25 mouse cellular contexts compared by ENCODE assay signal in genomic region chr5:93270721-93271120, GRCm38 (mm10). TPM values are rescaled to one million over a fixed set of nuclear protein-coding genes. Genes with fewer than 3 reads are reported as not detected.
DNase-seq lines count a peak whose midpoint lies in the region; ATAC-seq and TF ChIP-seq lines count a peak whose summit lies in the region.
"Had no signal": no experiment of that assay in that cellular context is flagged by ENCODE, and none has a peak within 500 bp of the region (broad histone marks: within the 10 kb centered on the region; RNA-seq: fewer than 3 reads in every experiment).

No protein-coding gene starts in this region.

- no peak overlapping the region for H3K27ac ChIP-seq in heart, embryonic 10.5 days
- H3K27ac ChIP-seq in heart, embryonic 12.5 days (ENCODE audit: poor library complexity, severe bottlenecking), result no peak overlapping the region
- no peak overlapping the region for H3K27ac ChIP-seq in small intestine, adult 2 months (ENCODE audit: insufficient read depth, low read depth, low read length)
- H3K27ac ChIP-seq: embryonic facial prominence, embryonic 12.5 days; gastrocnemius, adult 2 months; hindbrain, embryonic 10.5 days; hindbrain, embryonic 14.5 days; hindbrain, postnatal 0 days; intestine, embryonic 15.5 days had no signal

- TF ChIP-seq POLR2A in small intestine, adult 2 months (IDR thresholded peaks at IDR 0.05; ENCODE audit: low read depth, low read length), result no peak

- peak; percentile 61 for DNase-seq in heart, embryonic 10.5 days (ENCODE audit: low spot score)
- DNase-seq in CD4-positive helper T cell, adult 2 months (ENCODE audit: low read depth, low spot score), result peak; percentile 17
- peak; percentile 5 for DNase-seq in ZHBTc4 (ENCODE audit: low read depth, low spot score)
- DNase-seq in cerebellum, adult 18-20 months, result no peak
- DNase-seq: adrenal gland, adult 8-10 months; adrenal gland, postnatal 25 days; cerebellum, adult 2 months; cerebellum, adult 9-11 months; forebrain, postnatal 0 days; gastrocnemius, adult 2 months; gastrocnemius, postnatal 14 days; heart, adult 18-20 months; kidney, adult 11 months; kidney, adult 8-10 months had no signal

- H3K4me2 ChIP-seq in heart, embryonic 12.5 days, result no peak overlapping the region
- H3K4me2 ChIP-seq: embryonic facial prominence, embryonic 15.5 days had no signal

- peaks cover 13% of the 10 kb centered on the region; the same call in 1 of the 2 replicates for H3K4me1 ChIP-seq in heart, embryonic 10.5 days
- peaks cover 10% of the 10 kb centered on the region; the same call in 1 of the 2 replicates for H3K4me1 ChIP-seq in heart, embryonic 12.5 days (replicated peaks)
- H3K4me1 ChIP-seq in small intestine, adult 2 months (ENCODE audit: control insufficient read depth, insufficient read depth, insufficient read length, low read length), result no peaks in the 10 kb centered on the region; the same call in 1 of the 2 replicates

- no peaks in the 10 kb centered on the region for H3K27me3 ChIP-seq in heart, embryonic 10.5 days (ENCODE audit: insufficient read depth, poor library complexity, severe bottlenecking)
- no peaks in the 10 kb centered on the region for H3K27me3 ChIP-seq in heart, embryonic 12.5 days (replicated peaks)
- no peaks in the 10 kb centered on the region for H3K27me3 ChIP-seq in small intestine, adult 2 months (ENCODE audit: control insufficient read depth, insufficient read depth, low read length)
- H3K27me3 ChIP-seq: embryonic facial prominence, embryonic 12.5 days; embryonic facial prominence, embryonic 15.5 days; intestine, embryonic 15.5 days; Patski had no signal

- H3K9ac ChIP-seq in heart, embryonic 12.5 days, result no peak overlapping the region
- H3K9ac ChIP-seq: embryonic facial prominence, embryonic 15.5 days; intestine, embryonic 15.5 days had no signal

- 94% methylated on average over 18 of the region's 18 CpGs for WGBS in heart, embryonic 10.5 days
- 95% methylated on average over 18 of the region's 18 CpGs for WGBS in heart, embryonic 12.5 days
- WGBS in small intestine, adult 2 months, result 90% methylated on average over 18 of the region's 18 CpGs

- ATAC-seq in heart, embryonic 12.5 days (ENCODE audit: insufficient number of reproducible peaks, low FRiP score), result no peak
- no peak for ATAC-seq in inflammation-experienced regulatory T-cells, adult 6 months
- ATAC-seq: forebrain, embryonic 14.5 days; forebrain, postnatal 0 days; hindbrain, postnatal 0 days; intestine, embryonic 15.5 days; Patski had no signal

- no peaks in the 10 kb centered on the region for H3K9me3 ChIP-seq in heart, embryonic 10.5 days
- H3K9me3 ChIP-seq in heart, embryonic 12.5 days (replicated peaks), result no peaks in the 10 kb centered on the region
- H3K9me3 ChIP-seq: embryonic facial prominence, embryonic 12.5 days; embryonic facial prominence, embryonic 15.5 days; hindbrain, embryonic 10.5 days; intestine, embryonic 15.5 days had no signal

- peaks cover 51% of the 10 kb centered on the region for H3K36me3 ChIP-seq in heart, embryonic 10.5 days
- peaks cover 48% of the 10 kb centered on the region for H3K36me3 ChIP-seq in heart, embryonic 12.5 days
- H3K36me3 ChIP-seq in small intestine, adult 2 months (ENCODE audit: control insufficient read depth, insufficient read depth, low read length), result peaks cover 52% of the 10 kb centered on the region

- TF ChIP-seq CTCF in small intestine, adult 2 months (IDR thresholded peaks at IDR 0.05; ENCODE audit: extremely low read depth, insufficient read length, insufficient replicate concordance, low read depth, low read length), result no peak

- H3K4me3 ChIP-seq in heart, embryonic 10.5 days, result no peak overlapping the region
- H3K4me3 ChIP-seq in heart, embryonic 12.5 days, result no peak overlapping the region
- H3K4me3 ChIP-seq in small intestine, adult 2 months (ENCODE audit: low read depth, low read length), result peak overlapping the region; percentile 31
- H3K4me3 ChIP-seq: gastrocnemius, adult 2 months; intestine, embryonic 15.5 days had no signal

RNA-seq across cellular contexts. Expression of gene Ccng2, which starts 3.7 kb away (rescaled TPM):
- polyA plus RNA-seq in heart, embryonic 10.5 days (2016; fragmentation: Nextera tagmentation; extraction: Ambion mirVana), result 30.2 and 38.3 TPM in 2 replicates
- 48.0 and 49.0 TPM in 2 replicates for polyA plus RNA-seq in heart, embryonic 12.5 days (2016; fragmentation: Nextera tagmentation; extraction: Ambion mirVana)
- polyA plus RNA-seq in small intestine, adult 2 months (2012; rRNA removed), result 13.6 and 149 TPM in 2 replicates
- 10 to 100 TPM; 18.7 to 44.9 (median 25.2) TPM for polyA plus RNA-seq in inflammation-experienced regulatory T-cells, adult 6 months (2017; shearing (Covaris generic))

Comparison
In these comparisons a context has a peak if more than half of its experiments do, and no peak if none do; other contexts are left out.
1. DNase-seq: peak in heart, embryonic 10.5 days (single experiment), CD4-positive helper T cell, adult 2 months (single experiment) and ZHBTc4 (single experiment); none in cerebellum, adult 18-20 months (0 of 2).